Mouse (Mus musculus) lung, embryonic 16.5 days (tissue): ENCODE measurements around the gene Tbc1d10c. TPM values are rescaled to one million over a fixed set of nuclear protein-coding genes. Genes with fewer than 3 reads are reported as not detected.
"Not testable (repeated sequence)": the region's sequence is repeated elsewhere in the genome, so short reads cannot be mapped to it uniquely, and the experiment has no call there.

Source experiments
- ATAC-seq: fragments of 200-750 bp; cut with Nextera tagmentation; 2 replicates; pipeline ENCODE4 v1.8.0; 2017; ENCODE audit warnings: low read depth, mild to moderate bottlenecking, moderate library complexity
- H3K27ac ChIP-seq: fragments of 300-500 bp; sonication (generic); 2 replicates; pipeline ENCODE4 v1.5.1; 2014; ENCODE audit warnings: mild to moderate bottlenecking, control low read depth, low read length
- H3K27me3 ChIP-seq: fragments of 300-500 bp; sonication (generic); 2 replicates; pipeline ENCODE4 v1.6.1; 2014; ENCODE audit warnings: low read depth, low read length, mixed read lengths; ENCODE audit not compliant: control insufficient read depth, insufficient read depth
- H3K36me3 ChIP-seq: fragments of 300-500 bp; sonication (generic); 2 replicates; pipeline ENCODE4 v1.6.1; 2014; ENCODE audit warnings: low read length; ENCODE audit not compliant: control insufficient read depth, insufficient read depth
- H3K4me1 ChIP-seq: fragments of 300-500 bp; sonication (generic); replicated peaks from 2 replicates; pipeline ENCODE4 v1.6.1; 2014; ENCODE audit warnings: low read length, mixed read lengths; ENCODE audit not compliant: control insufficient read depth, insufficient read depth
- H3K4me2 ChIP-seq: fragments of 300-500 bp; sonication (generic); 2 replicates; pipeline ENCODE4 v1.6.1; 2014; ENCODE audit warnings: low read depth, low read length, control low read depth
- H3K4me3 ChIP-seq: fragments of 300-500 bp; sonication (generic); 2 replicates; pipeline ENCODE4 v1.5.1; 2014; ENCODE audit warnings: mild to moderate bottlenecking, low read length, control low read depth
- H3K9ac ChIP-seq: fragments of 300-500 bp; sonication (generic); 2 replicates; pipeline ENCODE4 v1.6.1; 2014; ENCODE audit warnings: low read length, control low read depth
- H3K9me3 ChIP-seq: fragments of 300-500 bp; sonication (generic); 2 replicates; pipeline ENCODE4 v1.6.1; 2016; ENCODE audit warnings: low read length; ENCODE audit not compliant: control insufficient read depth
- WGBS: fragments of 180-500 bp; shearing (Covaris S2); extraction: QIAGEN DNeasy Blood & Tissue Kit; methylation state at CpG from one replicate; pipeline ENCODE4 v1.1.7; 2014; 5-methylcytosine and 5-hydroxymethylcytosine counted together
- polyA plus RNA-seq: library from polyadenylated mRNA; unstranded; fragments of >200 nt; fragmentation: Nextera tagmentation; extraction: Ambion mirVana; gene quantifications from 2 replicates; pipeline ENCODE4 v1.2.1, GENCODE M21; 2015

The Tbc1d10c gene
- polyA plus RNA-seq, 1 experiment from 2014 or later: 4.0 TPM

DNA sequence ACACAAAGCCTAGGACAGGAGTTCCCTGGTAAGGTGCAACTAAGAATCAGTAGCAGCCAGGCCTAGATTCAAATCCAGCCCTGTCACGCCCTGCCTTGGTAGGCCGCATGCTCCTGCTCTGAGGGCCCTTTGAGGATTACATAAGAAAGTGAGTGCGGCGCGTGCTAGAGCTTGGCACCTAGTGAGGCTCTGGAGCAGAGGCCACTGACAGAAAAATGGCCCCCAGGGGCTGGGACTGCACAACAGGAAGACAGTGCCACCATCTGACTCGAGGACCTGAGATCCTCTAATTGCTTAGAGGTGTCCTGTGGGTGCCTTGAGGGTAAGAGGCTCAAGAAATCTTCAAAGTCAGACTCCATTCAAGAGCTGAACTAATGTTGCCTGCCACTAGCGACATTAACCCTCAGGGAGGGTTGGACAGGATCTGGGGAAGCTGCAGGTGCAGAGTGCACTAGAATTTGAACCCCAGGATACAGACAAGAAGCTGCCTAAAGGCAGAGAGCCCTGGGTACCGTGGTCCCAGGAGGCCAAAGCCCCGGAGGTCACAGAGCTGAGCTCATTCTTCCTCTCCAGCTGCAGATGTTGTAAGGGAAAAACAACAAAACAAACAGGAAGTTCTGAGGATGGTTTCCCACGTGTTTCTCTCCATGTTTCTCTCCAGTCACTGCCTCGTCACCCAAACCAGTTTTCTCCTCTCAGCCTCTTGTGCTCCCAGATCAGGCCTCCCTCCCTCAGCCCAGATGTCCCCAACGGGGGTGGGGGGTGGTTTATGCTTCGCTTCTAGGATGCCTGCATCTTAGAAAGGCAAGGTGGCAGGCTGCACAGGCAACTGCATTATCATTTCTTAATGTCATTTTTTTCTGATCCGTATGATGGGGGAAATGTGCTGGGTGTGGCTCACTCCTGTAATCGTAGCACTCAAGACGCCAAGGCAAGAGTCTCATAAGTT lies 46.3 kb downstream of the Tbc1d10c start:
- no peak for ATAC-seq
- peaks cover under 1% of the 10 kb centered on the region; the same call in 1 of the 2 replicates for H3K36me3 ChIP-seq
- WGBS: 72% methylated on average over 16 of the region's 16 CpGs
- H3K27ac ChIP-seq: no peak overlapping the region
- H3K9ac ChIP-seq: no peak overlapping the region
- no peak overlapping the region for H3K4me3 ChIP-seq
- H3K4me2 ChIP-seq: no peak overlapping the region
- no peaks in the 10 kb centered on the region for H3K27me3 ChIP-seq
- H3K4me1 ChIP-seq: peaks cover 14% of the 10 kb centered on the region
- no peaks in the 10 kb centered on the region for H3K9me3 ChIP-seq

DNA sequence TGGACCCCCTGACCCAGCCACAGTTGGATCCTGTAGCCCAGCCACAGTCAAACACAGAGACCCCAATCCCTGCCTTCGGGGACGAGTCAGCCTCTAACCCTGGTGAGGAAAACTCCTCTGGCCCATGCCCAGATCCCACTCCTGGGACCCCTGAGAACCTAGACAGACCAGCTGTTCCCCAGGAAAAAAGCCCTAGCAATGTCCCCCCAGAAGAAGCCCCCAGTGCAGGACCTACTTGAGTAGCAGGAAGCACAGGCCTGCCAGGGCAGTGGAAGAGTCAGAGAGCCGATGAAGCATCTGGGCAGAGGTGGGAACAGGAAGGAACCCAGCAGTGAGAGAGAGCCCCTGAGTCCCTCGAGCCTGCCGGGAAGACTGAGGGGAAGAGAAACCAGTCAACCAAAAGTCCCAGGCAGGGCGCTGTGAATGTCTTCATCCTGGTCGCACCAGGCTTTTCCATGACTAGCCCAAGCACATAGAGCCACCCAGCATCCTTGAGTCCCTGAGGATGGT lies 47.3 kb downstream of the Tbc1d10c start, which contains the start of gene Cabp4:
Gene Cabp4 (minus strand): TSS at position 275 of the 510 bp plus-strand sequence.
- Histone ChIP-seq H3K4me3 (no peak within 1 kb of the TSS), H3K4me2 (no peak within 1 kb of the TSS), H3K27me3 (no peaks in the 10 kb centered on the region), H3K27ac (no peak within 1 kb of the TSS), H3K9ac (no peak within 1 kb of the TSS), H3K4me1 (peaks cover 8% of the 10 kb centered on the region), H3K36me3 (no peaks in the 10 kb centered on the region), H3K9me3 (no peaks in the 10 kb centered on the region)
- ATAC-seq: no peak
- 77% methylated on average over 7 of the region's 7 CpGs for WGBS

DNA sequence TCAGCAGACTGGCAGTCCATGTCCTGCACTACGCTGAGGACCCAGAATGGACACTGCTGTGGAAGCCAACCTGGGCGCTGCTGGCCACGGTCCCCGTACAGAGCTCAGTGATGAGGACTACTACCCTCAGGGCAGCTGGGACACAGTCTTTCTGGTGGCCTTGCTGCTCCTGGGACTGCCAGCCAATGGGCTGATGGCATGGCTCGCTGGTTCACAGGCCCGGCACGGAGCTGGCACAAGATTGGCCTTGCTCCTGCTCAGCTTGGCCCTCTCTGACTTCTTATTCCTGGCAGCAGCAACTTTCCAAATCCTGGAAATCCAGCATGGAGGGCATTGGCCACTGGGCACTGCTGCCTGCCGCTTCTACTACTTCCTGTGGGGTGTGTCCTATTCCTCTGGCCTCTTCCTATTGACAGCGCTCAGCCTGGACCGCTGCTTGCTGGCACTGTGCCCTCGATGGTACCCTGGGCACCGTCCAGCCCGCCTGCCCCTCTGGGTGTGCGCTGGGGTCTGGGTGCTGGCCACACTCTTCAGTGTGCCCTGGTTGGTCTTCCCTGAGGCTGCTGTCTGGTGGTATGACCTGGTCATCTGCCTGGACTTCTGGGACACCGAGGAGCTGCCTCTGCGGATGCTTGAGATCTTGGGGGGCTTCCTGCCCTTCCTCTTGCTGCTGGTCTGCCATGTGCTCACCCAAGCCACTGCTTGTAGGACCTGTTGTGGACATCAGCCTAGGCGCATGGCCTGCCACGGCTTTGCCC lies 48.5 kb downstream of the Tbc1d10c start:
- WGBS: 83% methylated on average over 18 of the region's 18 CpGs
- ATAC-seq: no peak
- Histone ChIP-seq H3K4me3 (no peak overlapping the region), H3K36me3 (no peaks in the 10 kb centered on the region), H3K27me3 (no peaks in the 10 kb centered on the region), H3K4me2 (no peak overlapping the region), H3K27ac (no peak overlapping the region), H3K9ac (no peak overlapping the region), H3K4me1 (peaks cover 4% of the 10 kb centered on the region; the same call in 1 of the 2 replicates), H3K9me3 (no peaks in the 10 kb centered on the region)

DNA sequence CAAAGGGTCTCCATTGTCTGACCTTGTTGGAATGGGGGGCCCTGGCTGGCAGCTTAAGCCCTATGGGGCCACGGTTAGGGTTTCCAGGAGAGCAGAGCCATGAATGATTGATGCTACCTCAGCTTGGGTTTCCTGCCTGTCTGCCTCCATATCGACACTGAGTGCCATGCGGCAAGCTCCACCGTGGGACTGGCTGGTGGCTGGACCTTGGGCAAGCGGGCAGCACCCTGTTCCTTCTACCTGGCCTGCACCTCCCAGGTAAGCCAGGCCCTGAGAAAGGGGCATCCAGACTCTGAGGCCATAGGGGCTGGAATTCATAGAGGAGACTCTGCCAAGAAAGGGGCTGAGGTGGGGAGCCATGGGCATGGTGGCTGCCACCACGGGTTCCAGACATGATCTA lies 50.9 kb downstream of the Tbc1d10c start:
- 79% methylated on average over 6 of the region's 6 CpGs for WGBS
- H3K27me3 ChIP-seq: no peaks in the 10 kb centered on the region
- H3K4me3 ChIP-seq: no peak overlapping the region
- no peak overlapping the region for H3K4me2 ChIP-seq
- no peak overlapping the region for H3K27ac ChIP-seq
- H3K36me3 ChIP-seq: no peaks in the 10 kb centered on the region
- ATAC-seq: no peak
- H3K4me1 ChIP-seq: 0 out of 2 replicates have a peak, but pooled peaks cover 4% of the 10 kb centered on the region
- H3K9me3 ChIP-seq: no peaks in the 10 kb centered on the region
- no peak overlapping the region for H3K9ac ChIP-seq

DNA sequence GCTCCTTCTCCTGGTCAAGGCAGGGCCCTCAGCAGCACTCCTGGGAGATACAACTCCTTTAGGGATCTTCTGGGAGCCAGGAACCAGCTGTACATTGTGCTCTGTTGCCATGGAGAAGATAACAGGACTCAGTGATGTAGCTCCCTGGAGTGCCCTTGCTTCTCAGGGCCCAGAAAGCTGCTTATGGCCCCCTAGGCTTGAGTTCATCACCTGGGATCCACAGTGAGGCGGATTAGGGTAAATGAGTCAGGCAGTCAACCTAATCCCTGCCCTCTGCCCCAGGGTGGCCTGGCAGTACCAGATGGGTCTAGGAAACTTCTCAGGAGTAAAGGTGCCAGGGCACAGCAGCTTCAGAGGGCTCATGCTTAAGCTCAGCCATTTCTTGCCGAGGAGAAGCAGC lies 51.6 kb downstream of the Tbc1d10c start, which contains the start of gene Gpr152:
Gene Gpr152 (plus strand): TSS at position 342 of the 400 bp plus-strand sequence.
- Histone ChIP-seq H3K27ac (no peak within 1 kb of the TSS), H3K9ac (no peak within 1 kb of the TSS), H3K9me3 (no peaks in the 10 kb centered on the region), H3K27me3 (no peaks in the 10 kb centered on the region), H3K4me3 (no peak within 1 kb of the TSS), H3K4me1 (0 out of 2 replicates have a peak, but pooled peaks cover 4% of the 10 kb centered on the region), H3K36me3 (no peaks in the 10 kb centered on the region), H3K4me2 (no peak within 1 kb of the TSS)
- 73% methylated on average over 2 of the region's 2 CpGs for WGBS
- no peak for ATAC-seq

DNA sequence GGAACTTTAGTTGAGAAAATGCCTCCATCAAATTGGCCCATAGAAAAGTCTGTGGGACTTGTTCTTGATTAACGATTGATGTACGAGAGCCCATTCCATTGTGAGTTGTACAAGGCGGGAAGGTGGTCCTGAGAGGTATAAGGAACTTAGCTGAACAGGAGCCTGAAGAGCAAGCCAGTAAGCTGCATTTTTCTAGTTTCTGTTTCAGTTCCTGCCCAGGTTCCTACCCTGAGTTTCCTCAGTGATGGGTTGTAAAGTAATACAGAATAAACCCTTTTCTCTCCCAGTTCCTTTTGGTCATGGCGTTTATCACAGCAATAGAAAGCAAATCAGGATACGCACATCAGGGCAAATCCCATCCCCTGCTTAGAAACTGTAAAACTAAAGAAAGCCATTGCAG lies 53.2 kb downstream of the Tbc1d10c start:
- WGBS: 80% methylated on average over 5 of the region's 5 CpGs
- Histone ChIP-seq H3K9ac (no peak overlapping the region), H3K36me3 (0 out of 2 replicates have a peak, but pooled peaks cover 3% of the 10 kb centered on the region), H3K4me3 (no peak overlapping the region), H3K9me3 (no peaks in the 10 kb centered on the region), H3K4me2 (no peak overlapping the region), H3K27me3 (no peaks in the 10 kb centered on the region), H3K27ac (no peak overlapping the region), H3K4me1 (0 out of 2 replicates have a peak, but pooled peaks cover 4% of the 10 kb centered on the region)
- ATAC-seq: no peak

DNA sequence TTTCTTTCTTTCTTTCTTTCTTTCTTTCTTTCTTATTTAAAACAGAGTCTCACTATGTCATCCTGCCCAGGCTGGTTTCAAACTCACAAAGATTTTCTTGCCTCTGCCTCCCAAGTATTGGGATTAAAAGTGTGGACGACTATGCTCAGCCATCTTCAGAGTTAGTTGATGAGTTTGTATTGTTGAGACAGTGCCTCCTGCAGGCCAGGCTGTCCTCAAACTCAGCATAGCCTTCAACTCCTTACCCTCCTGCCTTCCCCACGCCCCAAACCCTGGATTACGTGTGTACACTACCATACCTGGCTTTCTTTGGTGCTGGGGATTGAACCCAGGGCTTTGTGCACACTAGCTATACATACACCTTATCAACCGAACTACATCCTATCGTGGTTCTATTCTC lies 54.6 kb downstream of the Tbc1d10c start:
- ATAC-seq: no peak
- no peak overlapping the region for H3K4me2 ChIP-seq

DNA sequence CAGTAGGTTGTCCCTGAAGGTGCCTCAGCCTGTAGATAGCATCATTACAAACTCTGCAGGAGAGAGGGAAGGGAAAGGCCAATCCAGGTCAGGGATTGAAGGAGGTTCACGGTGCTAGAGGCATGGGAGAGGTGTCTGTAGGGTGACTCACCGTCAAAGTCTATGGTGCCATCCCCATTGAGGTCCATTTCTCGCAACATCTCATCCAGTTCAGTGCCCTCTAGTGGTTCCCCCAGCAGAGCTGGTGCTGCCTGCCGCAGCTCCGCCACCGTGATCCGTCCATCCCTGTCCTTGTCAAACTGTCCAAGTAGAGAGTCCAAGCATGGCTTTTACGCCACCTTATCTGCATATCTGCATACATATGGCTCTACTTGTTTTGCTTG lies 55.1 kb downstream of the Tbc1d10c start:
- not testable (repeated sequence) for H3K9me3 ChIP-seq, H3K36me3 ChIP-seq, H3K27ac ChIP-seq, H3K27me3 ChIP-seq, H3K9ac ChIP-seq, ATAC-seq, H3K4me1 ChIP-seq, H3K4me3 ChIP-seq, H3K4me2 ChIP-seq
- WGBS: 16% methylated on average over 8 of the region's 8 CpGs

More for the DNA sequence above, 54.6 kb downstream of the Tbc1d10c start:
- no peak overlapping the region for H3K4me3 ChIP-seq
- 61% methylated on average over 5 of the region's 5 CpGs for WGBS
- 0 out of 2 replicates have a peak, but pooled peaks cover 4% of the 10 kb centered on the region for H3K4me1 ChIP-seq
- no peaks in the 10 kb centered on the region for H3K9me3 ChIP-seq
- no peak overlapping the region for H3K9ac ChIP-seq
- no peaks in the 10 kb centered on the region for H3K27me3 ChIP-seq
- 0 out of 2 replicates have a peak, but pooled peaks cover 6% of the 10 kb centered on the region for H3K36me3 ChIP-seq
- H3K27ac ChIP-seq: no peak overlapping the region
